Mouse (Mus musculus) MEL-GATA-1-ER (cell line): ENCODE data around the gene Pip5k1a.
"Not testable (repeated sequence)": the region's sequence is repeated elsewhere in the genome, so short reads cannot be mapped to it uniquely, and the experiment has no call there.

ENCODE experiments used
- DNase-seq: peaks from one replicate; pipeline ENCODE4 v3.0.0-alpha.2; 2012; ENCODE audit warnings: low read depth; ENCODE audit errors: extremely low read depth

Gene Pip5k1a

DNA sequence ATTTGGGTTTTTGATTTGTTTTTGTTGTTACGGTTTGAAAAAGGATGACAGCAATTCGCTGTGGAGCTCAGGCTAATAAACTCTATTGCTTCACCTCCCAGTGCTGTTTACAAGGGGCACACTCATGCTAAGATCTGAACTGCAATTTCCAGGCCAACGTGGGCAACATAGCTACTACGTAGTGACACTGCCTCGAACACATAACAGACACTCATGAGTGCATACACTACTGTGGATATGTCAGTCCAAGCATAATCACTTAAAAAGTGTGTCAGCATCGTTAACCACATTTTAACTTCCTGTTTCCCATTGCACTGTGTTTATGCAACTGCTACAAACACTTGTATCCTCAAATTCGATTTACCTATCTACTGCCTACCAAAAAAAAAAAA is 63.9 kb downstream of the Pip5k1a start:
- DNase-seq, result peak; percentile 95

DNA sequence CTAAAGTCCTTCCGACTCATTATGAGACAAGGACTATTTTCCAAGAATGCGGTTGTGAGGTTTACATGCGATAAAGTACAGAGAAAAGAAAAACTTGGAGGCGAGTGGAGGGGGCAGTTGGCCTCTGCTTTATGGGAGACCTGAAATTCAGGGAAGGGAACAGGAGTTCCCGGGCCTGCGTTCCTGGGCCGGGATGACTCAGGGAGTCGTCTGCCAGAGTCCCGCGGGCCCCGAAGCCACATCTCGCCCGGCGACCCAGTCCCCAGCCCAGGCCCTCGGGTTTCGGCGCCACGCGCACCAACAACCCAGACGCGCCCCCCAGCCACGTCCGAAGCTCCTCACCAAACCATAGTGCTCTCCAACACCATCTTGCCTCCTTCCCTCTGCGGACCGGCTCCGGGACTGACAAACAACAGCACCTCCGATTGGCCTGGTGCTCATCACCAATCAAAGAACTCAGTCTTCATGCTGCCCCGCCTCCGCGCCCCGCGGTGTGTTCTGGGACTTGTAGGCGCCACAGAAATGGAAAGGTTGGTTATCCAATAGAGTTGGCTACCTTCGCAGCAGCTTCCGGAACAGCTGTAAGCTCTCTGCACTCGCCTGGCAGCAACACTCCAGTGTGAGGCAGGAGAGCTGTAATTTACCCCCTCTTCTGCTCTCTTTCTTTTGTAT is 64.4 kb downstream of the Pip5k1a start, which contains the start of gene Psmd4:
TSS of gene Psmd4 (minus strand) at position 449 of the 672 bp plus-strand sequence.
- peak; percentile 100 for DNase-seq

DNA sequence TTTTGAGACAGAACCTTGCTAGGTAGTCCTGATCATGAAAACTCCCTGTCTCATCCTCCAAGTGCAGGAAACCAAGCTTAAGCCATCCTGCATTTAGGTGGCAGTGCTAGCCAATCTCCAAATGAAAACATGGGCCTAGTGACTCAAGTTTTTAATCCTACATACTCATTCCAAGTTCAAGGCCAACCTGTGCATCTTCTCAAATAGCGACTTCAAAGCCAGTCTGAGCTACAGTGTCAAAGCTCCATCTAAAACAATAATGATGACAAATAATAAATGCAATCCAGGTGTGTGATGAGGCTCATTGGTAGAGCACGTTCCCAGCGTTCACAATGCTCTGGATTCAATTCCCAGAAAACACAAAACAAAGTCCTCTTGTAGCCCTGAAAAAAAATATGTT is 65.1 kb downstream of the Pip5k1a start:
- no peak for DNase-seq

DNA sequence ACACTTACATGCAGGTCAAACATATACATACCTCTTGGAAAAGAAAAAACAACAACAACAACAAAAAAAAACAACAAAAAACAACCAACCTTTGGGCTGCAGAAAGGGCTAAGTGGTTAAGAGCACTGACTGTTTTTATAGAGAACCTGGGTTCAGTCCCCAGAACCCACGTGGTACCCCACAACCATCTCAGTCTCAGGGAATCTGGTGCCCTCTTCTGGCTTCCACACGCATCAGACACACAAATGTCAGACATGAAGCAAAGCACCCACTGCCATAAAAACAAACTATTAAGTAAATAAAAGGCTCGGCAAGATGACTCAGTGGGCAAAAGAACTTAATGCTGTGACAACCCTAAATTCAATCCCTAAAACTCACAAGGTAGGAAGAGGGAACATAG is 76.8 kb downstream of the Pip5k1a start:
- DNase-seq, result no peak

DNA sequence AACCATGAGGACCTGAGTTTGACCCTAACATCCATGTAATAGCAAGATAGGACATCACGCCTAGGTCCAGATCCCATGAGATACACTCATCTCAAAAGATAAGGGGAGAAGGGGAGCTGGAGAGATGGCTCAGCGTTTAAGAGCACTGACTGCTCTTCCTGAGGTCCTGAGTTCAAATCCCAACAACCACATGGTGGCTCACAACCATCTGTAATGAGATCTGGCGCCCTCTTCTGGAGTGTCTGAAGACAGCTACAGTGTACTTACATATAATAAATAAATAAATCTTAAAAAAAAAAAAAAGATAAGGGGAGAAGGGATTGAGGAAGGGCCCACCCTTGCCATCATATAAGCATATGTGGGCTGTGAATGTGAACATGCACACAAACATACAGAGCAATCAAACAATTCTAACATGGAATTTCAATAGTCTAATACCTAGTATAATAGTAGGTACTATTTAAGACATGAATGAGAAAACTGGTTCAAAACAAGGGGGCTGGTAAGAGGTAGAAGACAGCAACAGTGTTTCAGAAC is 77.4 kb downstream of the Pip5k1a start:
- not testable (repeated sequence) for DNase-seq

DNA sequence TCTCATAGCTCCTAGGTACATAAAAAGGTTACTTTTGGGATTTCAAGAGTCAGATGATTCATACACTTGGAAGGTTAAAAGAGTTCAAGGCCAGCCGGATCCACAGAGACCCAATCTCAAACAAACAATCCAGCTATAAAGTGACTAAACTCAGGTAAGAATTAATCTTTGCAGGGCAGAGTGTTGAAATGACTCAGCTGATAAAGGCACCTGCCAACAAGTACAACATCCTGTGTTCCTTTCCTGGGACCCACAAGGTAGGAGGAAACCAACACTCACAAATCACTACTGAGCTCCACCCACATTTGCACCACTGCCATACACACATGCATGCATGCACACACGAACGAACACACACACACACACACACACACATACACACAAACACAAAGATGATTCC is 78.1 kb downstream of the Pip5k1a start:
- DNase-seq, result no peak

DNA sequence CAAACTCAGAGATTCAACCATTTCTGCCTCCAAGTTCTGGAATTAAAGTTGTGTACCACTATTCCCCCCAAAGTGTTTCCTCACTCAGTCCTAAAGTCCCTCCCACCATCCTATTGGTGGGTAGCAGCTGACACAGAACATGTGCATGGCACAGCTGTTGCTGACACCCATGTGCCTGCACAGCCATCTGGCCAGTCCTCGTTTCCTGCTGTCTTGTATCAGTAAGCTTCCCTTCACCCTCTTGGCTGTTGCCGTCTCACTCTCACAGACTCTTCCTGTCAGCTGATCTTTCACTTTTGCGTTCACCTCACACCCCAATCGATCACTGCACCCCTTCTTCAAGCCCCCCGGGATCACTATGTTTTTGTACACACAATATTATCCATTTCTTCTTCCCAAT is 79.0 kb downstream of the Pip5k1a start:
- no peak for DNase-seq

DNA sequence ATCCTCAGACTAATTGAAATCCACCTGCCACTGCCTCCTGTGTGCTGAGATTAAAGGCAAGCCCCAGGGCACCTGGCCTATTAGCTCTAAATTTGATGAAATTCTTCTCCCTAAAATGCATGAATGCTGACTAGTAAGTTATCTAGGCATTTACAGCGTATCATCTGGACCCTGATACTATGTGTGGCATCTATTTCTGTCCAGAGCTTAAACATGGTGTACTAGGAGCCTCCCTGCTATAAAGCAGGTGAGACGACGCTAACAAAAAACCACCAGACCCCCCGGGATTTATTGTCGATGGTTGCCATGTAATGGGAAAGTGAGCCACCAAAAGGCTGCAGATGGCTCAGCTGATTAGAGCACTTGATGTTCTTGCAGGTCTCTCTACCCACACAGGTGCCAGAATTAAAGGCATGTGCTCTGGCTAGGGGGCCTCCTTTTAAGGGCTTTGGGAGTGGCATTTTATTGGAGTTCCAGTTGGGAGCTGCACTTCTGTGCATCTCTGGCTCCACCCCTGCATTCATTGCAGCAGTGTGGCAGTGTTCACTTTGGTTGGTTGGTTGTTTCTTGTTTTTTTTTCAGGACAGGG is 79.6 kb downstream of the Pip5k1a start:
- no peak for DNase-seq

DNA sequence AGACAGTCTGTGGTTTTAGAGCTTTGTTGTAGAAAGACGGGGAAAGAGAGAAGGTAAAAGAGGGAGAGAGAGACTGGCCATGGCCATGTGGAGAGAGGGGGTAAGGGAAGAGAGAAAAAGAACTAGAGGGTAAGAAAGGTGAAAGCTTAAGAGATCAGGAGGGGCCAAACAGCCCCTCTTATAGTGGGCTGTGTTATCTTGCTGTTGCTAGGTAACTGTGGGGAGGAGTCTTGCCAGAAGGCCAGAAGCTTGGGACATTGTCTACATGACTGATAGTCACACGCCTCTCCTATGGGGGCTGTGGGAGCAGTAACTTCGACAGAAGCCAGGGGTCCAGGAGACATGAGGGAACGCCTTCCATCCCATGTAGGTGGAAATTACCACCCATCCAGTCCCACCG is 81.5 kb downstream of the Pip5k1a start:
- DNase-seq, result no peak

DNA sequence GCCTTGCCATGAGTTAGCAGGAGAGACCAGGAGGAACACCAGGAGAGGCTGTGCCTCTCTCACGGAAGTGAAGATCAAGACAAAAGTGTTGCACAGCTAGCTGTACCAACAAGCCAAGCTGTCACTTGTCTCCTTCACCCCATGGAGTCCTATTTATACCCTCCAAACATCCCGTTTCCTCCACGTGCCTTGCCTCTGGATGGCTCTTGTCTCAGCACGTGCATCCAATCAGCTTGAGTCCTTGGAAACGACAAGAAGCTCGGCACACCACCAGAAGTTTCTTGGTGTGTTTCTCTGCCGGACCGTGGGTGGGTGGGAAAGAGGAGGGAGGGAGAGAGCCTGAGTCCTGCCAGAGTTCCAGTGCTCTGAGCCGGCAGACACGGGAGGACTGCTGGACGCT is 82.2 kb downstream of the Pip5k1a start:
- DNase-seq, result no peak

DNA sequence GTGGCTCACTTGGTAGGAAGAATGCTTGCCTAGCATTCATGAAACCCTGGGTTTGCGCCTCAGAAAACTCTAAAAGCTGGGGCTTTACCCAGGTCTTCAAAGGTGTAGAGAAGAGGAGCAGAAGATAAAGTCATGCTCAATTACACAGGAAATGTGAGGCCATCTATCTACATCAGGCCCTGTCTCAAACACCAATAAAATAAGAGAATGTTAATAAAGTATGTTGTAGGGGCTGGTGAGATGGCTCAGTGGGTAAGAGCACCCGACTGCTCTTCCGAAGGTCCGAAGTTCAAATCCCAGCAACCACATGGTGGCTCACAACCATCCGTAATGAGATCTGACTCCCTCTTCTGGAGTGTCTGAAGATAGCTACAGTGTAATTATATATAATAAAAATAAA is 85.8 kb downstream of the Pip5k1a start:
- DNase-seq, result not testable (repeated sequence)

DNA sequence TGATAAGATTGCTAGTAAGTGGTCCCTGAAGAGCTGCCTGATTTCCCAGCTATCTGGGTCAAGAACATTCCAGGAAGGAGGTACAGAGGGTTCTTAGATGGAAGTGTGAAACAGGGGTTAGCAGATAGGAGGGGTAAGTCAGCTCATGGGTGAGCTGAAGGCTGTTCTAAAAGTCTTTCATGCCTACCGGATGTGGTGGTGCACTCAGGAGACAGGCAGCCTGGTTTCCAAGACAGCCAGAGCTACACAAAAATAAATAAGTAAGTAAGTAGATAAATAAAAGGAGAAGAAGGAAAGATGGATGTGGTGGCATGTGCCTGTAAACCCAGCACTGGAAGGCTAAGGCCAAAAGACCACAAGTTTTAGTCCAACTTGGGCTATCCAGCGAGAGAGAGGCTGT is 88.0 kb downstream of the Pip5k1a start:
- DNase-seq, result no peak

DNA sequence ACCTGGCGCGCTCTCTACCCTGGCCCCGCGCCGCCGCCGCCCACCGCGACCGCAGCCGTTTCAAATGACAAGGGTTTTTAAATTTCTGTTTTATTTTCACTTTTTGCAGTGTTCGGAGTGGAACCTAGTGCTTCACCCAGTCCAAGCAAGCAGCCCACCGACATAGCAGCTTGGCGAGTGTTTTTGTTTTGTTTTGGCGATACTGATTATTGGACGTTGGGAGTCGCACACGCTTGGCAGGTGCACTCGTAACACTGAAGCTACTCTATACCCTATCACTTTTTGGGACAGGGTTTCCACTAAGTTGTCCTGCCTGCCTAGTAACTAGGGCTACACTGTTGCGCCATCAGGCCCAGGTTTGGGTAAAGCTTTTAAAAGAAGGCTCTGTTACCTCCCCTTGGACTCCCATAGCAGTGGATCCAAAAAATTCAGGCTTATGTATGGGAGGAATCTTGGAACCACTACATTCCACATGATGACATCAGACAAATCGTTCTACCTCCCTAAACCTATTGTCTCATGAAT is 90.1 kb downstream of the Pip5k1a start:
- DNase-seq, result peak; percentile 58

DNA sequence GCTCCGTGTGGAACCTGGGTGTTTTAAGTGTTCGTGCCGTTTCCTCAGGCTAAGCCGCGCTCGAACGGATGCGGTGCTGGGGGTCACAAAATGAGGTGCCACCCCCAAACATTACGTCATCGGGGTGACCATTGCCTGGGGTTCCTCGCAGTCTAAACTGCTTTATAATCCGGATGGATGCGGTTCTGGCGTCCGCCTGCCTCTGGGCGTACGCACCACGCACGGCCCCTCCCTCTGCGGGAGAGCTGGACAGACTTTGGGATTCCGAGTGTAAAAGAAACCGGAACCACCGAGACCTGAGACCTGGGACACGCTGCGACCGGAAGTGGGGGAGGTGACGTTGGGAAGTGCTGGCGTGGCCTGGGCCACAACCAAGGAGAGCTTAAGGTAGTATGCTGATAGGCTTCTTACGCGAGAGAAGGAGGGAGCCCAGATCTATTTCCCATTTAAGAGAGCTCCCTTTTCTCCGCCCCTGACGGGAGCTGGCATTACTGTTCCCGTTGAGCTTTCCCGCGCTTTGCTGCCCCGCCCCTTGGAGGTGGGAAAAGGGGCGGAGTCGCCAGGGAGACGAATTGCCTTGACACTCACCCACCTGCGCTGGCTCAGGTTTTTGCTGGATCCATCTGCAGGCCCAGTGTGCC is 90.7 kb downstream of the Pip5k1a start:
- peak; percentile 100 for DNase-seq

DNA sequence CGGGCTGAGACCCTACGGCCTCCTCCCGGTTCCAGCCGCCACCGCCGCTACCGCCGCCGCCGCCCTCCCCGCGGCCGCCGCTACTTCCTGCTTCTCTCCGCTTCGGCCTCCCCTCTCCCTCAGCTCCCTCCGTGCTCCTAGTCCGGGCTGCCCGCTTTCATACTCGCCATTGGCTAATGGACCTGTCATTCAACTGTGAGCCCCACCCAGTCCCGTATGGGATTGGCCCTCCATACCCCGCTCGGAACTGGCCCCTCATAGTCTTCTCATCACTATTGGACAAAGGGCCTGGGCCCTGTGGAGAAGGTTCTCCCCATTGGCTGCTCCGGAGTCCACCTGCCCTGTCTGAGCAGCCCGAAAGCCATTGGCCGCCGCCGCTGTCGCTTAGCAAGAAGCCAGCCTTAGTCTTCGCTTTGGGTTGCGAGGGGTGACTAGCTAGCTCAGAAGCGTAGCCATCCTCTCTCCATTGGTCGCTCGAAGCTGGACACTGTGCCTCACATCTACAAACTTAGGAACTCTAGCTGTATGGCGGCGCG is 91.3 kb downstream of the Pip5k1a start, which contains the start of gene Zfp687:
TSS of gene Zfp687 (minus strand) at position 112 of the 536 bp plus-strand sequence.
- peak; percentile 100 for DNase-seq

DNA sequence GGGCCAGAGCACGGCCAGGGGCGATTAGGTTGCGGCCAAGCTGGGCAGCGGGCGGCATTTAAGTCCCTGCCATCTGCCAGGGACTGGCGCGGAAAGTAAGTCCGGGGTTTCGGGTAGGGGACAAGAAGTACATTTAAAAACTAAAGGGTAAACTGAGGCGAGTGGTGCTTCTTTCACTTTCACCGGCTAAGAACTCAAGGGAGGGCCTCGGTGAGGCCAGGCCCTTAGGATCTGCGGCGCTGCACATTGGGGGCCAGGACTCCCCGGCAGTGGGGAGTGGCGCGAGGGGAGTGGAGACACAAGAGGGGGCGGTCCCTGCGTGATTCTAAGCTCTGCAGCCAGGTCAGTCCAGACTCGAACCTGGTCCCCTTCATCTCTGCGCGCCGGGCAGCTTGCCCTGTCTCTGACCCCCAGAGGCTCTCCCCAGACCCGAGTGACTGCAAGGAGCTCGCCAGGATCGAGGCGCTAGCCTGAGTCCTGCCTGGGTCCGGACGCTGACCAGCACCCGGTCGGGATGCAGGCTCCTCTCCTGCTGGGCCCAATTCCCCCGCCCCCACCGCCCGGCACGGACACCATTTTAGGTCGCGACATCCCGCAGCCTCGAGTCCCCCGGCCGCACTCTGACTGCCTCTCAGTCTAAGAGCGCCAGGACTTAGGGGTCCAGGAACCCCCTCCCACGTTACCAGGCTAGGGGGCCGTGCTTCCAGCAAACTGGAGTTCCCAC is 92.1 kb downstream of the Pip5k1a start:
- peak; percentile 63 for DNase-seq

DNA sequence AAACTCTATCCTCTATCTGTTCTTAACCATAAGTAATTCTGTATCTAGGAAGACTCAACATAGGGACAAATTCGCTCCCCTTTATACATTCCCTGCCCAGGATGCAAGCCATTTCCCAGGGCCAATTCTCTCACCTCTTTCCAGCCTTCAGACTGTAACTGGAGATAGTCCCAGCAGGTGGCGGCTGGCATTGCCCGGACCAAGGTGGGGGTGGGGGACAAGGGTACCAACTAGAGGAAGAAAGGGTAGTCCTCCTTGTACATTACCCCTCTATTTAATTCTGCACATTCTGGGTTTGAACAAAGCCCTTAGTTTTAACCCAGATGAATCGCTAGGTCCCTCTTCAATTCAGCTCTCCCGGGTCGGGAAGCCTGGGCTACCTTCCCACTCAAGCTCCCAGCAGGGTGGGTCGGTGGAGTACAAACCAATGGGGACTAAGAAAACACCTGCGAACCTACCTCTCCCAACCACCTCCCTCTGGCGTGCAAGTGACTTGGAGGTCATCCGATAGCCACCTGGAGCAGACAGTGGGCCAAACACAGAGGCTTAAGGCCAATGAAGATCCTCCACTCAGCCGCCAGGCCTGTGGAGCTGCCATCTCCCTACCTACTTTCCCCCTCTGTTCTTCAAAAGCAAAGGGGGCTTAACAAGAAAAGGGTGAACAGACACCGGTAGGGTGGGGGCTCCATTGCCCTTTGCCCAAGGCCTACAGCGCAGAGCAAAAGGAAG is 92.9 kb downstream of the Pip5k1a start:
- DNase-seq, result no peak

DNA sequence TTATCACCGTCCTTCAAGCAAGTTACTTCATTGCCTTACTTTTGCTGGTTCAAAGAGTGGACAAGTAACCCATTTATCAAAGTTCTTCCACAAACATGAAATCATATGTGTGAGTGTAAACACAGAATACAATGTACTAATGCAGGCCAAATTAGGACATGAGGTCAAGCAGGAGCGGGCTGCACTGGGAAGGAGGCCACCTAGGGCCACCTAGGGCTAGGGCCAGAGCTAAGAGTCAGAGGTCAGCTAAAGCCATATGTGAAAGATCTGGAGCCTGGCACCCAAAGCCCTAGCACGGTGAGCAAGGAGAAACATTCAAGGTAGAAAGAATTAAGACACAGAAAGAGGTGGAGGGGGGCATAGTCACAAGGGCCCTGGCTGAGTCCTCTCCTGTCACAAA is 93.7 kb downstream of the Pip5k1a start:
- DNase-seq, result no peak

DNA sequence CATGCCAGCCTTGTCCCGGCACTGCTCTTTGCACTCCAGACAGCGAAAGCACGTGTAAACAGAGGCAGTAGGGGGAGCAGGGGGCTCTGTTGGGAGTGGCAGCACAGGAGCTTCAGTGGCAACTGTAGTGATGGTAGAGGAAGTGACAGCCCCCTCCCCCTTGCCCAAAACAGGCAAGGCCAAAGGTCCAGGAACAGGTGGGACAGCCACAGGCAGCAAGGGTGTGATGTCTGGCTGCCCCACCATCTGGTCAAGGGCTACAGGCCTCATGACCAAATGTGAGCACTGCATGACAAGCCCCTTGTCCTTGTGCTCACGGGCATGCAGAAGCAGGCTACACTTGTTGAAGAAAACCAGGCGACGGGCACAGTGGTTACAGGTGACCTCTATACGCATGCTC is 96.3 kb downstream of the Pip5k1a start:
- DNase-seq, result no peak
